Mouse (Mus musculus) cerebellum, postnatal 4 days (tissue): Measurements from ENCODE around the gene St3gal4.

Experiments used
- DNase-seq, 2 experiments: peaks; one replicate each; pipeline ENCODE4 v3.0.0; 2022; ENCODE audit warnings: low spot score in 2 of 2, mixed read lengths in 1 of 2

The St3gal4 gene

DNA sequence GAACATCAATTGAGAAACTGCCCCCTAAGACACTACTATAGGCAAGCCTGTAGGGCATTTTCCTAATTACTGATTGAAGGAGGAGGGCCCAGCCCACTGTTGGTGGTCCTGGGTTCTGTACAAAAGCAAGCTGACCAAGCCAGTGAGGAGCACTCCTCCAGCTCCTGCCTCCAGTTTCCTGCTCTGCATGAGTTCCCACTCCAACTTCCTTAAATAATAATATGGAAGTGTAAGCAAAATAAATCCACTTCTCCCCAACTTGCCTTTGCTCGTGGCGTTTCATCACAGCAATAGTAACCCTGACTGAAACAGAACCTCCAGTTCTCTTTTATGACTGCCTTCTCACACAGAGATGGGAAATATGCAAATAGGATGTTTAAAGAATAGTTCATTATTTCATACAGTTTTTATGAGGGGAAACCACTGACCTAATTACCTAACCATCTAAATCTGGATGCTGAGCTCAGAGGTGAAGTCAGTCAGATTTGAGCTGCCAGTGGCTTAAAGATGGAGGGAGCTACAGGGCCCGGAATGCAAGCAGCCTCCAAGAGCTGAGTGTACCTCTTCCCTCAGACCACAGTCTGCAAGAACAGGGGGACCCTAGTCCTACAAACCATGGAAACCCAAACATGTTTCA lies 69.1 kb downstream of the St3gal4 start:
- no peak for DNase-seq

DNA sequence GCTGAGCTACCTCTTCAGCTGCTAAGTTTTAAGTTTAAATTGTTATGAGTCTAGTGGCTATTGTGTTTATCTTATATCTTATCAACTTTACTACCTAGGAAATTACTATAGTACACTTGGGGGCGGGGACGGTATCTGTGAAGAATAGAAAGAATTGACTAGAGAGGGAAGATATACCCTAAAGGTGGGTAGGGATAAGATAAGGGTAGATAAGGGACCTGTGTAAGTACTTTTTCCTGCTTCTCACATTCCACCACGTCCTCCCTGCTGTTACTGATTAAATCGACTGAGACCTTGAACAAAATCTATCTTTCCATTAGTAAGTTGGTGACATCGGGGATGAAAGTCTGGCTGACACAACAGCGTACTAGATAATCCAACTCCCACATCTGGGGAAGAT lies 70.6 kb downstream of the St3gal4 start:
- DNase-seq = no peak

DNA sequence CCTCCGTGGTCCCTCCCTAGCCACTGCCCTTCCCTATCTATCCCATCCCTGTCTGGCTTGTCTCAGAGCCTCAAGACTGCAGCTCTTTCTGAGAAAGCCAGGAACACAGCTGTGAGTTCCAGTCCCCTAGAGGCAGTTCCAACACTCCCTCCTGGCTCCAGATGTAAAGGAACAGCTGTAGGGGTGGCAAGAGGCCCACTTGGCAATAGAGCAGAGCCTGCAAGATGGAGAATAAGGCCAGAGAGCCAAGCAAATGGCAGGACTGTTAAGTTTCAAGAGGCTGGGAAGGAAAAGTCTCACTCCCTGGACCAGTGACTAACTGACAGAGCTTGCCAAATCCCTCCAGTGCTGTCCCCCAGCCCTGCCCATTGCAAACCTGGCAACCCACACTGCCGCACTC lies 73.3 kb downstream of the St3gal4 start:
- DNase-seq = no peak

DNA sequence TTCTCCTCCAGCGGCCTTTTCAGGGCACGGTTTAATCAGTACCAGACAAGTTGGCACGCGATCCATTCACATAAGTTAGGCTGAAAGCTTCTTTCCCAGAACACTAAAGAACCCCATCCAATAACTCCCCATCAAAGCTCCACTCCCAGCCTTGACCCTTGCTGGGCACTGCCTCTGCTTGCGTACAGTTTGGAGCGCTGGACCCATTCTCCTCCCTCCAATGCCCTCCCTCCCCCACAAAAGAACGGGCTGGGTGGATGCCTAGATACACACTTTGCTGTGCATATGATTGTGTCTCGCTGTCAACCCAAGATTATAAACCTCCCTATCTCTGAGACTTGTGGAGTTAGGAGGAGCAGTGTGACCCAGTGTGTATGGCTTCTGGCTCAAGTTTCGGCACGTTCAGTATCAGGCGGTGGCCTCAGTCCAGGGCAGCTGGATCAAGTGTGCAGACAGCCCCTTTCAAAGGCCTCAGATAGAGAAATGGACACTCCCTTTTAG lies 74.0 kb downstream of the St3gal4 start:
- no peak for DNase-seq

DNA sequence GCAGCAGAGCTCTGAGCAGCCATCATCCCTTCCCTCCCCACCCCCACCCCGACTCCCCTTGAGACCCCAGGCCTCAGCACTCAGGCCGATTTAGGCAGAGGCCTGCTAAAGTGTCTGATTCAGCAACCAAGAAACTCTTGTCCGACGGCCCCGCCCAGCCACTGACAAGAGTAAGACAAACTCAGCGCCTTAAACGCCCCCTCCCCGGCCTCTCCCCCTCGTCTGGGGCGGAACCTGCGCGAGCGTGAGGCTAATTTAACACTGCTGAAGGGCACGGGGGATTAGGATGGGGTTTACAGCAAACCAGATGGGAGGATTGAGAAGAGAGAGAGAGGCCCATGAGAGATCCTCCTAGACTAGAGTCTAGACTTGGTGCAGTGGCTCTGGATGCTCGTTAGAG lies 74.6 kb downstream of the St3gal4 start:
- DNase-seq = no peak

DNA sequence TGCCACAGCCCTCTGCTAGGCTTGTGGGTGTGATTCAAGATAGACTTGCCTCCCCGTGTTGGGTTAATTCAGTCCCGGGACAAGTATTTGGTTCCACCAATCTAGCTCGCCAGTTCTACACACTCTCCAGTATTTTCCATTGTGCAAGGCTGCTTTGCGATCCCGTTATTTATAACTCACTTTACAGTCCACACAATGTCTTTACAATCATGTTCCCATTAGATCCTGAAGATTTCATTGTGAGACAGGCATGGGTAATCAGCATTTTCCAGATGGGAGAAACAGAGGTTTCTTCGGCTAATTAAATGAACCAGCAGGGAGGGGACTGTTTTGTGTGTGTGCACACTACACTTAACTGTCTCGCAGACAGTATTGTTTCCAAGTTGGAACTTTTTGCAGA lies 75.4 kb downstream of the St3gal4 start:
- DNase-seq = no peak

DNA sequence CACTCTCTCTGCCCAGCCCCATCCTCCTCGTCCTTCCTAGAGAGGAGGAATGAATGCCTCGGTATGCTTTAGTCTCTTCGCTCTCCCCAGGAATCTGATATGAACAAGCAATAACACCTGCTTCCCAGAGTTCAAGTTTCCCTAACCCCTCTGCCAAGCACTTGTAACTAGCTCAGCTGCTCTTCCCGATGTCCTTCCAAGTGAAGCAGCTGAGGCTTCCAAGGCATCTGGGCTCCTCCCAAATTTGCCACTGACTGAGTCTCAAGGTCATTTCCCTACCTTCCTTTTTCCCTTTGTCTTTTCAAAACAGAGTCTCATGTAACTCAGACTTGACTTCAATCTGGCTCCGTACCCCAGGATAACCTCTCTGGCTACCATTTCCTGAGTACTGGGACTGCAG lies 77.6 kb downstream of the St3gal4 start:
- no peak for DNase-seq

DNA sequence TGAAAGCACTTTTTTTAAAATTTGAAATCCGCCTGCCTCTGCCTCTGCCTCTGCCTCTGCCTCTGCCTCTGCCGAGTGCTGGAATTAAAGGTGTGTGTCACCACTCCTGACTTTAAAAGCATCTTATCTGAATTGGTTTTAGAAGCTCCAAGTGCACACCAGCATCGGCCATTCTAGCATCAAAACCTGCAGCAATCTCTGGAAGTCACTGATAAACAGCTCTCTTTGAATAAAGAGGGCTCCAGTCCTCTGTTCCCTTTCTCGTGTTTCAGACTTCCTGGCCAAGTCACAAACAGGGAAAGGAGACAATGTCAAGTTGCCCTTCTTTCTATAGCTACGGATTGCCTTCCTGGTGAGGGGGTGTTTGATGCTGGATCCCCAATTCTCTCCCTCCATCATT lies 79.2 kb downstream of the St3gal4 start:
- DNase-seq = no peak

DNA sequence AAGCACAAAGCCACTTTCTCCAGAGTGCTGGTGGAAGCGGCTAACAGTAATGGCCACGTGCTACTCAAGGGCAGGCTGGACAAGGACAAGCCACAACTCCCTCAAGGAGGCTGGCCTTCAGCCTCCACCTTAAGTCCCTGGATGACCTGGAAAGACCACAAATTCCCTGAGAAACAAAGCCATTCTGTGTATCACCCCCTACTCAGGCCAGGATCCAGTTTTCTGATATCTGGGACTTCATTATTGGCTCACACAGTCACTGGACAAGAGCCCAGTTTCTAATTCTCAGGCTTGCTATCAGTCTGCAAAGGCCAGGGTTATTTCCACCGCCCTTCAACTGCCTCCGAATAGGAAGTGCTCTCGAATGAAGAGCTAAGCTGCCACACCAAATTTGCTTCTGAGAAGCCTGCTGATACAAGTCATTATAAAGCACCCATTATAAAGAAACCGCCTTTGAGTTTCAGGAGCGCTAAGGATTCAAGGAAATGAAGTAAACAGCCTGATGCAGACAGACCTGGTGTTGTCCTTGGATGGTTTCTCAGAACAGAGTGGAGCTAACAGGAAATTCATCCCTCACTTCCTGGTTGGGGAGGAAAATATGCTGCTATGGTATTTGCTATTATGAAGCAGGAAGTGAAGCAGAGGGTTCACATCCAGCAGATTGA lies 80.0 kb downstream of the St3gal4 start:
- DNase-seq = no peak

DNA sequence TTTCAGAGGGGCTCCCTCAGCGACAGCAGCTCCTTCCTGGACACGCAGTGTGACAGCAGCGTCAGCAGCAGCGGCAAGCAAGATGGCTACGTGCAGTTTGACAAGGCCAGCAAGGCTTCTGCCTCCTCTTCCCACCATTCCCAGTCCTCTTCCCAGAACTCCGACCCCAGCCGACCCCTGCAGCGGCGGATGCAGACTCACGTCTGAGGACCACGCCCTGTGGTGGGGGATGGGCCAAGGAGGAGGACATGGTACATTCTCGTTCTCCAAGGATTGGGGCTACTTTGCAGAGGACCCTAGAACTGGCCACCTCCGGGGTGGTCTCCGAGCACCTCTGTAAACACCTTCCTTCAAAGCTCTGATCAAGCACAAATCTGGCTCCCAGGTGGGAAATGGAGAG lies 84.0 kb downstream of the St3gal4 start:
- DNase-seq = no peak

DNA sequence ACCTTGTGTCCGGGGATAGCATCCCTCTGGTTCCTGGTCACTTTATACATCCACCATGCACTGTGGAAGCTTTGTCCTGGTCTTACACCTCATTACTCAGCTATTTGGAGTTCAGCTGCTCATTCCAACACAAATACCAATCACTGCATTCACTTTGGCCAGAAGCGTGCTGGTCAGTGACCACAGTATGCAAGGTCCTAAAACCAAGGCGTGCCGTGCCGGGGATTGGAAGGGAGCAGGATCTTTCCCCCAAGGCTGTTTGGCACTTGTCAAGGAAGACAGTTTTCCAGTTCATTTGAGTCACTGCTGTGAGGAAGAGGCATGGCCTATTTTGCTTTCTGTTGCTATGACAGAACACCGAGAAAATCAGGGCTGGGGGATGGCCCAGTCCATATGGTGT lies 86.6 kb downstream of the St3gal4 start:
- DNase-seq = no peak

DNA sequence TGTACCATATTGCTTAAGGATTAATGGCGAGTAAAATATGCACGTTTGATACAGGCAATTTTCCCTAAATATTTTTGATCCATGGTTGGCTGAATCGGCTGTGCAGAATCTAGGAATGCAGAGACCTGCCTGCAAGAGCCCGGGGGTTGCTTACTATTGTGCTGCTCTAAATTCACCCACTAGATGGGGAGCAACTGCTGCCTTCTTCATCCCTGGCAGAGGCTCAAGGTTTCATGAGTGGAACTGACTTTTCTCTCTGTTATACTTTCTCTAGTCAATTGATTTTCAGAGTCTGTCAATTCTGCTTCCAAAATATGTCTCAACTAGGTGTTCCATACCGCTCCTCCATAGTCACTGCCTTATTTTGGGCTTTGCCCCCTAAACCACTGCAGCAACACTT lies 88.2 kb downstream of the St3gal4 start:
- DNase-seq = no peak

DNA sequence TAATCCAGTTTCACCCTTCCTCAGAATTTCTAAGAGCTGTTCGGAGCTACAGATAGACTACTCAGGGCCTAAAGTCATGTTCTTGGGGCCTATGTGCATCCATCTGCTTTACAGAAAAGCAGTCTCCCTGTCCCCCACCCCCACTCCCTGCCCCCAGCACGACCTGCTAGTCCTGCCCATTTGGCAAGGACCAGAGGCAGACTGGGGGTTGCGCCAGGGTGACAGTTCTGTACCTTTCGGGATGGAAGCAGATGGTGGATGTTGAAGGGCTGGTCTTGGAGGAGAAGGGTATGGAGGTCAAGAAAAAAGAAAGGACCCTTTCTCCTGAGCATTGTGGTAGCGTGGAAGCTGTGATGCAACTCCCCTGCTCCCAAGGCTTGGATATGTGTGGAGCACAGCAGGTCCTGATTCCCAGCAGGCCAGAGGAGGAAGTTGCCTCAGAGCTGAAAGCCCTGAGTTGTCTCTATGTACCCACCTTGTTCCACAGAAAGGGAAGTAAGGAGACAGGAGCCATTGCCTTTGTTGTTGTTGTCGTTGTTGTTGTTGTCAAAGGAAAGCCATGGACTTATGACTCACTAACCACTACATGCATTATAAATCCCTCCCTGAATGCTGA lies 91.6 kb downstream of the St3gal4 start:
- no peak for DNase-seq

DNA sequence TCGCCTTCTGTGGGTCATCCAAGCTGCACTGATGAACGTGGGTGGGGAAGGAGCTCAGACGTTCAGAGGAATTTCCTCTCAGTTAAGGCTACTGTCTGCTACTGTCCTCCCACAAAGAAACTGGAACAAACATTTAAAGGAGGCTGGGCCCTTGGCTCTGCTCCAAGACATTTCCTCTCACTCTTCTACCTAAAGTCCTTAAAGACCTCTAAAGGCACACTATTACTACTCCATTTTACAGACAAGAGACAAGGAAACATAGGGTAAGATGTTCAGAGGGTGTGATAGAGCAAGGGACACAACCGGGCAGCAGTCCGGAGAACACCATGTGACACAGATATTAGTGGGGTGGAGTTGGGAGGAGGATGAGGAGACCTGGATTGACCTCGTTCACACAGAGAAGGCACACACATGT lies 92.2 kb downstream of the St3gal4 start:
- DNase-seq = no peak

DNA sequence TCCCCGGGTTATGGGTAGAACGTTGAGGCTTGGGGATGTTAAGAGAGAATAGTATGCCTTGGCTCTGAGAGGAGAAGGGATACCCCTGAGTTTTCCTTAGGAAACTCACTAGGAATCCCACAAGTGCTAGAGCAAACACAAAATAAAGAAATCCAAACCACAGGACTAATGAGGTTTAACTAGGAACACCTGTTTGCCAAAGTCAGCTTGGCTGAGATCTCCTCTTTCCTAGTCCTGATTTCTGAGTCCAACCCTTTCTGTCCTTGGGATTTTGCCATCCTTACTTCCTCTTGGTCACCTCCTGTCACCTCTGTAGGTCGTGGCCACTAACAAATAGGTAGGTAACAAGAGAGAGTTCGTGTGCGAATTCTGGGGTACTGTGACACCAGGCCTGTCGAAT lies 92.8 kb downstream of the St3gal4 start:
- no peak for DNase-seq

DNA sequence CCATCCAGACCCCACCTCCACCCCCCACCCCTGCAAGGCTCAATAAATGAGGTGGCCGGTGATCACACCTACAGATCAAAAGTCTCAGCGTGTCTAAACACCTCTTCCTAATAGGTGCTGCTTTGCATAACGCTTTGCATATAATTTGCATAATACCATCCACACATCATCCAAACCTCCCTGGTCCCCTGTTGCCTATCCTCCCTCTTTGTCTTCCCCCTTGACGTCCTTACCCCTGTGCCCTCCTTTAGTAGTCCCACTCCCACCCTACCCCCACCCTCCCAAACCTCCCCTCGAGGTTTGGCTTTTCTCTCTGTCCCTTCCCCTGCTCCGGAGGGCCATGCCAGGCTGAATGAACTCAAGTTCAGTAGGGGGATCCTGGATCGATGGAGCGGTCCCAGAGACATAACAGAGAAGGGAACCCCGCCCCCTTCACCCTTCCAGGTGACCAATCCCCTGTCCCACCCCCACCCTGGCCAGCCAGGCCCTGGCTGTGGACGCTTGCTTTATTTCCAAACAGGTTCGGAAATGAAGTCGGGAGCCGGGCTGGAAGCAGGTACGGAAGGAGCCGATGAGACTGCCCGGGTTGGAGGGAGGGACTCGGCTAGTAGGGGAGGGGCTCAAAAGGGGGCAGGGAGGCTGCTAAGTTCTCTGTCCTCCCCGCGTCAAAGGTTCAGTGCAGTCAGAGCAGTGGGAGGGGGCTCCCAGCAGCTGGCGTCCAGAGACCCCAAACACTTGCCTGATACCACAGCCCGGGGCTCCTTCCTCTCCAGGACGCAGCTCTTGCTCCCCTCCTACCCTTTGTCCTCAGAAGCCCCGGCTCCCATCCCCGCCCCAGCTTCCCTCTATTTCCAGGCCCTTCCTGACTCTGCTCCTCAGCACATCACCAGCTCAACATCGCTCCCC lies 94.2 kb downstream of the St3gal4 start:
- DNase-seq = no peak

DNA sequence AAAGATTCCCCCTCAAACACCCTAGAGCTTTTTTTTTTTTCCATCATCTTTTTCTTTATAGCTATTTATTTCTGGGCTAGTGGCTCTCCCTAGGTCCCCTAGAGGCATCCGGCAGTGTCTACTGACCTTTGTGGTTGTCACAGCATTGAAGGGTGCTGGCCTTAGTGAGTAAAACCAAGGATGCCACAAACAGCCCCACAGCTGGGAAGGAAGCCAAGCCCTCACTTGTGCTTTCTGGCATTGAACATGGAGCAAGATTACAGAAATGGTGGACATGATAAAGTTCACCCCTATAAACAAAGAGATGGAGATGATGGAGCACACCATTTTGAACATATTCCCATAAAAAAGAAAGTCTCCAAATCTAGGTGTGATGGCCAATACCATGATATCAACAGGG lies 97.3 kb downstream of the St3gal4 start:
- no peak for DNase-seq

DNA sequence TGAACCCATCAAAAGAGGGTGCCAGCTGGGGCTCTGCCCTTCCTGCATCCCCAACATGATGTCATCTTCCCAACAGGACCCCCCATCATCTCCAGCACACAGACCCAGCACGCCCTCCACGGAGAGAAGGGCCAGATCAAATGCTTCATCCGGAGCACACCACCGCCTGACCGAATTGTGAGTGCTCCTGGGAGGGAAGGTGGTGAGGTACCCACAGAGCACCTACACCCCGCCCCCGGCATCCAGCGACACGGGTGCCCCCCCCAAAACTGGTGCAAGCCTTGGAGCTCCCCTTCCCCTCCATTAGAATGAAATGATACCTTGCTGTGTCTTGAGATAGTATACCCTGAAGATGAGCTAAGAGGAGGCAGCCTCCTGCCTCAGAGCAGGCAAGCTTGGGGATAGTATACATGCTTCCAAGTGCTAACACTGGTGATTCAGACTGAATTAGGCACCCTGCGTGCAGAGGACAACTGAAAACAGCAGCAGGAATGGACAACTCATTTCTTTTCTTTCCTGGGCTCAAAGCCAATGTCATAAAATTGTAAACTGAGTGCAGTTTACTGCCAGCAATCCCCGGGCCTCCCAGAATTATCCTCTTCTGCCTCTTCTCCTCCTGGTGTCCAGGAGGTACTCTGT lies 98.9 kb downstream of the St3gal4 start:
- DNase-seq = no peak

DNA sequence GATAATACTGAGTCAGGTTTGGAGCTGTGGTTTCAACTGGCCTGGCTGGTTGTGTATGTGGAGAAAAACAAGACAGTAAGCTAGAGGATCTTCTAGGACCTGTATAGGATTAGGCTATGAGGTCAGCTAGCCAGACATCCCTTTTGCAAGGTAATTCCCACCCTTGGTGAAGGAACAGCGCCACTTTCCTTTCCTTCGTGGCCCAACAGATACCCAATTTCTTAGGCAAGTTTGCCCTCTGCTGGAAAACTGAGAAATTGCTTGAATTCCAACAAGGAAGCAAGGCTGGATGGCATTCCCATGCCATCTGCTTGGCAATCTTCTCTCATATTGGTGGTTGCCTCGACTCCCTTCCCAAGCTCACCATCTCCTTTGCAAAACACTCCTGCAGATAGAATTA lies 99.7 kb downstream of the St3gal4 start:
- DNase-seq = peak in 1 of 2 experiments; percentile 80

DNA sequence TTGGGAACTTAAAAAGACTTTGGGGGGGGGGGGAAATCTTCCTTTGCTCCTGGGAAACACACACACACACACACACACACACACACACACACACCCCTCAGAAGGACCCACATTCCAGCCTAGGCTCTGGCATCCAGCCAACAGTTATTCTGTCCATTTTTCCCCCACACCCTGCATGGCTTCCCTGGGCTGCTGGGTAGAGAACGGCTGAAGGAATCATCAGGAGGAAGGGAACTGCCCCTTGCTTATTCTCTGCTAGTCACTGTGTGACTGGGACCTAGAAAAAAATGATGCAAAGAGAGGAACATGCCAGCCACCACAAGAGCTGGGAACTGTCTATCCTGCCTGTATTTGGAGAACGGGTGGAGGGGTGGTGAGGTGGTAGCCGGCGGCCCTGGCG lies 101.0 kb downstream of the St3gal4 start:
- DNase-seq = peak in 1 of 2 experiments; percentile 25

DNA sequence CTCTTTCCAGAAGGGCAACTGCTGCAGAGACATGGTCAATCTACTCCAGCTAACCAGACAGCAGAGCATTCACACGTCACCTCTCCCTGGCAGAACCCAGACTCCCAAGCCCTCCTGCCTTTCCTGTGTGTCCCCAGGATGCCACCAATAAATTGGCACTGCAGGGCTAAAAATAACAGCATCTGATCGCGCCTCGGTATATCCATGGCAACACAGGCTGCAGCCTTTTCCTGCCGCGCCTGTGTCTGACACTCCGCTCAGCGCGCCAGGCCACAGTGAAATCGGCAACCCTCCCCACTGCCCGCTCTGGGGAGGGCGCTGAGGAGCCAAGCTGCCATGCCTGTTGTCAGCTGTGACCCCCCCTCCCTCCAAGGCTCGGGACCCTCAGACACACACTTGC lies 101.5 kb downstream of the St3gal4 start:
- DNase-seq = peak in 1 of 2 experiments; percentile 30

DNA sequence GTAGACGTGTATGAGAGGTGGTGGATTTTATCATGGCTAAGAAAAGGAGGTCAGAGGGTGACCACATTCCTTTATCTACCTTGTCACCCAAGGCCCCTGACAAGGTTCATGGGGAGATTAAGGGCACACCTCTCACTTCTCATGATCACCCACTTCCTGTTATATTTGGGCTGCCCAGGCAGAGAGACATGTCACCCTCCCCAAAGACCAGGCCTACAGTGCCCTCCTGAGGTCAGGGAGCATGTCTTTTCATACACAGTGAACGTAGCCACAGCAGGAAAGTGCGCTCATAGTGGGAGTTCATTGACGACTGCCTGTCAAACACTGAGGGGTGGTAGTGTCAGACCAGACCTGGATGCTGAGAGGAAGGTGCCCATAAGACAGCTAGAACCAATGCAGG lies 102.3 kb downstream of the St3gal4 start:
- no peak for DNase-seq
